Mouse (Mus musculus) liver, embryonic 11.5 days (tissue): ENCODE measurements around the gene Tcp11. TPM values are rescaled to one million over a fixed set of nuclear protein-coding genes. Genes with fewer than 3 reads are reported as not detected.

Source experiments
- ATAC-seq: fragments of 200-750 bp; cut with Nextera tagmentation; replicated peaks from 2 replicates; pipeline ENCODE4 v1.8.0; 2017; ENCODE audit warnings: moderate number of reproducible peaks, mild to moderate bottlenecking, moderate TSS enrichment, moderate library complexity; ENCODE audit not compliant: low FRiP score
- DNase-seq: peaks from one replicate; pipeline ENCODE4 v3.0.0-alpha.2; 2017; ENCODE audit warnings: low spot score
- H3K27ac ChIP-seq: fragments of 300-500 bp; sonication (generic); 2 replicates; pipeline ENCODE4 v1.5.1; 2014; ENCODE audit warnings: mild to moderate bottlenecking, low read depth, low read length, control low read depth
- H3K27me3 ChIP-seq: fragments of 300-500 bp; sonication (generic); replicated peaks from 2 replicates; pipeline ENCODE4 v1.6.1; 2014; ENCODE audit warnings: low read length, mixed read lengths; ENCODE audit not compliant: control insufficient read depth, insufficient read depth
- H3K36me3 ChIP-seq: fragments of 300-500 bp; sonication (generic); 2 replicates; pipeline ENCODE4 v1.6.1; 2014; ENCODE audit warnings: mild to moderate bottlenecking, low read length, moderate library complexity, mixed read lengths; ENCODE audit not compliant: control insufficient read depth, insufficient read depth
- H3K4me1 ChIP-seq: fragments of 300-500 bp; sonication (generic); replicated peaks from 2 replicates; pipeline ENCODE4 v1.6.1; 2014; ENCODE audit warnings: low read length, mixed read lengths; ENCODE audit not compliant: control insufficient read depth, insufficient read depth
- H3K4me2 ChIP-seq: fragments of 300-500 bp; sonication (generic); 2 replicates; pipeline ENCODE4 v1.6.1; 2014; ENCODE audit warnings: mild to moderate bottlenecking, control low read depth, moderate library complexity
- H3K4me3 ChIP-seq: fragments of 300-500 bp; sonication (generic); 2 replicates; pipeline ENCODE4 v1.5.1; 2014; ENCODE audit warnings: low read depth, low read length, control low read depth
- H3K9ac ChIP-seq: fragments of 300-500 bp; sonication (generic); 2 replicates; pipeline ENCODE4 v1.6.1; 2014; ENCODE audit warnings: low read depth, low read length, control low read depth
- H3K9me3 ChIP-seq: fragments of 300-500 bp; sonication (generic); 2 replicates; pipeline ENCODE4 v1.6.1; 2016; ENCODE audit warnings: low read length, inconsistent platforms, mixed read lengths; ENCODE audit not compliant: control insufficient read depth
- WGBS: fragments of 180-500 bp; shearing (Covaris S2); extraction: QIAGEN DNeasy Blood & Tissue Kit; methylation state at CpG from one replicate; pipeline ENCODE4 v1.1.7; 2014; 5-methylcytosine and 5-hydroxymethylcytosine counted together
- polyA plus RNA-seq: library from polyadenylated mRNA; unstranded; fragments of >200 nt; fragmentation: Nextera tagmentation; extraction: Ambion mirVana; gene quantifications from 2 replicates; pipeline ENCODE4 v1.2.1, GENCODE M21; 2014

The Tcp11 gene
- polyA plus RNA-seq, 1 experiment from 2014 or later = 0.97 TPM

GRCm38 (mm10) chr17:28063163-28063562, 17.3 kb downstream of the Tcp11 start:
- peaks cover 3% of the 10 kb centered on the region; the same call in 1 of the 2 replicates for H3K36me3 ChIP-seq
- WGBS = 67% methylated on average over 6 of the region's 6 CpGs
- no peak overlapping the region for H3K4me3 ChIP-seq
- H3K4me2 ChIP-seq = no peak overlapping the region
- no peak for DNase-seq
- no peaks in the 10 kb centered on the region for H3K4me1 ChIP-seq
- no peaks in the 10 kb centered on the region for H3K27me3 ChIP-seq
- no peak for ATAC-seq
- H3K9me3 ChIP-seq = no peaks in the 10 kb centered on the region
- no peak overlapping the region for H3K9ac ChIP-seq
- H3K27ac ChIP-seq = no peak overlapping the region

GRCm38 (mm10) chr17:28062710-28063109, 17.7 kb downstream of the Tcp11 start:
- no peak for ATAC-seq
- H3K27me3 ChIP-seq = no peaks in the 10 kb centered on the region
- no peak overlapping the region for H3K27ac ChIP-seq
- no peaks in the 10 kb centered on the region for H3K9me3 ChIP-seq
- no peak overlapping the region for H3K4me2 ChIP-seq
- peaks cover 3% of the 10 kb centered on the region; the same call in 1 of the 2 replicates for H3K36me3 ChIP-seq
- H3K4me3 ChIP-seq = no peak overlapping the region
- H3K9ac ChIP-seq = no peak overlapping the region
- WGBS = 89% methylated on average over 7 of the region's 7 CpGs
- H3K4me1 ChIP-seq = no peaks in the 10 kb centered on the region
- DNase-seq = no peak

GRCm38 (mm10) chr17:28061472-28061871, 19.0 kb downstream of the Tcp11 start:
- 67% methylated on average over 7 of the region's 7 CpGs for WGBS

GRCm38 (mm10) chr17:28060681-28061080, 19.8 kb downstream of the Tcp11 start:
- H3K4me3 ChIP-seq = no peak overlapping the region
- 95% methylated on average over 11 of the region's 11 CpGs for WGBS
- no peak for ATAC-seq

More at GRCm38 (mm10) chr17:28061472-28061871, 19.0 kb downstream of the Tcp11 start:
- H3K27me3 ChIP-seq = no peaks in the 10 kb centered on the region
- no peak overlapping the region for H3K4me3 ChIP-seq
- H3K4me1 ChIP-seq = no peaks in the 10 kb centered on the region
- H3K4me2 ChIP-seq = no peak overlapping the region
- H3K9ac ChIP-seq = no peak overlapping the region
- DNase-seq (no peak), ATAC-seq (no peak)
- no peaks in the 10 kb centered on the region for H3K9me3 ChIP-seq
- H3K36me3 ChIP-seq = peaks cover 3% of the 10 kb centered on the region; the same call in 1 of the 2 replicates
- no peak overlapping the region for H3K27ac ChIP-seq

GRCm38 (mm10) chr17:28058346-28058745, 22.1 kb downstream of the Tcp11 start:
- no peak overlapping the region for H3K4me3 ChIP-seq
- H3K9me3 ChIP-seq = no peaks in the 10 kb centered on the region
- 86% methylated on average over 13 of the region's 13 CpGs for WGBS
- H3K9ac ChIP-seq = no peak overlapping the region
- DNase-seq = no peak
- peaks cover 9% of the 10 kb centered on the region; the same call in 1 of the 2 replicates for H3K36me3 ChIP-seq
- H3K27me3 ChIP-seq = no peaks in the 10 kb centered on the region
- no peak for ATAC-seq
- no peak overlapping the region for H3K4me2 ChIP-seq
- H3K4me1 ChIP-seq = no peaks in the 10 kb centered on the region
- H3K27ac ChIP-seq = no peak overlapping the region

More at GRCm38 (mm10) chr17:28060681-28061080, 19.8 kb downstream of the Tcp11 start:
- Histone ChIP-seq H3K9me3 (no peaks in the 10 kb centered on the region), H3K4me1 (no peaks in the 10 kb centered on the region), H3K4me2 (no peak overlapping the region), H3K27me3 (no peaks in the 10 kb centered on the region), H3K27ac (no peak overlapping the region), H3K36me3 (peaks cover 5% of the 10 kb centered on the region; the same call in 1 of the 2 replicates), H3K9ac (no peak overlapping the region)
- DNase-seq = no peak

- no peak for ATAC-seq
- no peaks in the 10 kb centered on the region for H3K4me1 ChIP-seq
- no peaks in the 10 kb centered on the region for H3K27me3 ChIP-seq
- H3K36me3 ChIP-seq = peaks cover 10% of the 10 kb centered on the region; the same call in 1 of the 2 replicates
- H3K9ac ChIP-seq = no peak overlapping the region
- no peak overlapping the region for H3K4me3 ChIP-seq
- no peak overlapping the region for H3K4me2 ChIP-seq
- no peaks in the 10 kb centered on the region for H3K9me3 ChIP-seq
- WGBS = 83% methylated on average over 21 of the region's 21 CpGs
- no peak for DNase-seq
- H3K27ac ChIP-seq = no peak overlapping the region
Measured at GRCm38 (mm10) chr17:28052293-28052863, 28.1 kb downstream of the Tcp11 start.

- ATAC-seq = no peak
- H3K9ac ChIP-seq = no peak overlapping the region
- no peaks in the 10 kb centered on the region for H3K9me3 ChIP-seq
- no peak overlapping the region for H3K4me2 ChIP-seq
- no peak overlapping the region for H3K4me3 ChIP-seq
- WGBS = 86% methylated on average over 8 of the region's 8 CpGs
- no peak overlapping the region for H3K27ac ChIP-seq
- no peaks in the 10 kb centered on the region for H3K4me1 ChIP-seq
- no peak for DNase-seq
- H3K27me3 ChIP-seq = no peaks in the 10 kb centered on the region
- peaks cover 7% of the 10 kb centered on the region; the same call in 1 of the 2 replicates for H3K36me3 ChIP-seq
Measured at GRCm38 (mm10) chr17:28050210-28050609, 30.2 kb downstream of the Tcp11 start.

GRCm38 (mm10) chr17:28048425-28048824, 32.0 kb downstream of the Tcp11 start:
- no peak overlapping the region for H3K9ac ChIP-seq
- ATAC-seq = no peak
- H3K4me3 ChIP-seq = no peak overlapping the region
- H3K4me1 ChIP-seq = no peaks in the 10 kb centered on the region
- no peak overlapping the region for H3K27ac ChIP-seq
- no peaks in the 10 kb centered on the region for H3K27me3 ChIP-seq
- H3K9me3 ChIP-seq = no peaks in the 10 kb centered on the region
- 52% methylated on average over 4 of the region's 4 CpGs for WGBS
- no peak overlapping the region for H3K4me2 ChIP-seq
- H3K36me3 ChIP-seq = peaks cover 4% of the 10 kb centered on the region; the same call in 1 of the 2 replicates
- DNase-seq = no peak

GRCm38 (mm10) chr17:28047520-28047919, 32.9 kb downstream of the Tcp11 start:
- Histone ChIP-seq H3K4me1 (no peaks in the 10 kb centered on the region), H3K4me2 (no peak overlapping the region), H3K27me3 (no peaks in the 10 kb centered on the region), H3K9me3 (no peaks in the 10 kb centered on the region), H3K27ac (no peak overlapping the region), H3K36me3 (peaks cover 4% of the 10 kb centered on the region; the same call in 1 of the 2 replicates), H3K9ac (no peak overlapping the region), H3K4me3 (no peak overlapping the region)
- DNase-seq = no peak
- 80% methylated on average over 5 of the region's 5 CpGs for WGBS
- ATAC-seq = no peak
